Mouse (Mus musculus): ENCODE data around the gene Lamb1.

DNA sequence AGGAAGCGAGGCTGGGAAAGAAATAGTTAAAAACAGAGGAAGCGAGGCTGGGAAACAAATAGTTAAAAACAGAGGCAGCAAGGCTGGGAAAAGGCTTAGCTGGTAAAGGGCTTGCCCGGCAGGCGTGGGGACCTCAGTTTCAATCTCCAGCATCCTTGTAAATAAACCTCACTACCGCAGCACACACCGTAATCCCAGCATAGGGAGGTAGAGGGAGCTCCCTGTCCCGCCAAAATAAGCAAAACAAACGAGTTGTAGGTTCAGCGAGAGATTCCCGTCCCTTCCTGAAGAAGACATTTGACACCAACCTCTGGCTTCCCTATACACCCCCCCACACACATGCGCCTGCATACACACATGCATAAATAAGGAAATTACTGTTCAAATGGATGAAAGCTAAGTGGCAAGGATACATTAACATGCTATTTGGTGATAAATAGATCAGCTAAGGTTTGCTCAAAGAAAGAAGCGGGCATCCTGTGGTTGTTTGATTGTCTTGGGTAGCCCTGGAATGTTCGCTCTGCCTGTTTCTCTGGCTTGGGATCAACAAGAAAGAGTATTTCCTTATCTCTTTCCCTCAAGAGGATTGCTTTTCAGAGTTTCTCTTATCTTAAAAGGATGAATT, 111.4 kb downstream of the Lamb1 start:
- TF ChIP-seq POLR2A (IDR thresholded peaks at IDR 0.05; ENCODE audit: extremely low read depth, insufficient read depth, low read length) (no peak), CTCF (IDR thresholded peaks at IDR 0.05; ENCODE audit: low read depth, low read length) (0 out of 2 replicates have a peak, but pooled peaks have one; percentile 15)
